Mouse (Mus musculus) cortical plate, adult 2 months (tissue): Measurements from ENCODE around the gene Nckap5l.

Source experiments
- CTCF ChIP-seq: fragments of 200-500 bp; IDR thresholded peaks from 2 replicates; pipeline ENCODE4 v1.5.1; 2011; ENCODE audit warnings: mild to moderate bottlenecking, control low read depth, low read length; ENCODE audit not compliant: insufficient read depth; ENCODE audit errors: extremely low read depth
- POLR2A ChIP-seq: fragments of 200-500 bp; IDR thresholded peaks from 2 replicates; pipeline ENCODE4 v1.6.1; 2011; ENCODE audit warnings: mild to moderate bottlenecking, low read length, control low read depth; ENCODE audit not compliant: insufficient read depth; ENCODE audit errors: extremely low read depth

DNA sequence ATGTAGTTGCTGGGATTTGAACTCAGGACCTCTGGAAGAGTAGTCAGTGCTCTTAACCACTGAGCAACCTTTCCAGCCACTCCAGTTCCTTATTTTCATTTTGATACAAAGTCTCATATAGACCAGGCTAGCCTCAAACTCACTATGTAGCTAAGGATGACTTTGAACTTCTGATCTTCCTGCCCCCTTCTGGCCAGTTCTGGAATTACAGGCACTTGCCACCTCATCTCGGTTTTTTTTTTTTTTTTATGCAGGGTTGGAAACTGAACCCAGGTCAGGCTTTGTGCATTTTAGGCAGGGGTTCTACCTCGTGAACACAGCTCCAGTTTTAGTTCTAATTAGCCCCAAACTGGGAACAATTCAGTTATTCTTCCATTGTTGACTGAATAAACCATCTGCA lies 41.8 kb downstream of the Nckap5l start:
- TF ChIP-seq CTCF (peak; percentile 34; the same call in 1 of the 2 replicates), POLR2A (no peak)
